ENCODE assay signal across 8 mouse cellular contexts in genomic region chr5:115509321-115509761, GRCm38 (mm10). TPM values are rescaled to one million over a fixed set of nuclear protein-coding genes. Genes with fewer than 3 reads are reported as not detected.
DNase-seq lines count a peak whose midpoint lies in the region; ATAC-seq and TF ChIP-seq lines count a peak whose summit lies in the region.

No protein-coding gene starts in this region.

- H3K9ac ChIP-seq in heart, embryonic 14.5 days (ENCODE audit: low read length), result peak overlapping the region; percentile 98
- H3K9ac ChIP-seq in midbrain, postnatal 0 days (replicated peaks; ENCODE audit: low read length, poor library complexity, severe bottlenecking), result peak overlapping the region; percentile 19; the same call in 1 of the 2 replicates

- peak overlapping the region; percentile 78 for H3K27ac ChIP-seq in brown adipose tissue, adult 24 weeks (replicated peaks; ENCODE audit: low read depth, low read length)
- peak overlapping the region; percentile 59 to 73 for H3K27ac ChIP-seq in heart, embryonic 14.5 days (replicated peaks in 1 of 2; ENCODE audit: control insufficient read depth in 1 of 2, insufficient read depth in 1 of 2, low read depth in 2 of 2, low read length in 2 of 2)
- no peak overlapping the region; the same call in 1 of the 2 replicates for H3K27ac ChIP-seq in midbrain, postnatal 0 days (ENCODE audit: low read depth, low read length)

- no peaks in the 10 kb centered on the region for H3K27me3 ChIP-seq in heart, embryonic 14.5 days (ENCODE audit: control insufficient read depth, insufficient read depth, low read length)
- H3K27me3 ChIP-seq in midbrain, postnatal 0 days (ENCODE audit: insufficient read depth, low read length), result no peaks in the 10 kb centered on the region

- DNase-seq in NIH3T3 (ENCODE audit: low read depth), result peak; percentile 30
- peak; percentile 65 to 82 for DNase-seq in kidney, postnatal 25 days
- DNase-seq in midbrain, postnatal 0 days (ENCODE audit: low spot score), result peak; percentile 52
- DNase-seq in testis, postnatal 10 days (ENCODE audit: low spot score), result no peak
- no peak for DNase-seq in yolk sac, embryonic 10.5 days (ENCODE audit: low spot score)
- DNase-seq in adrenal gland, postnatal 36 days, result no peak

- peak overlapping the region; percentile 79 for H3K4me3 ChIP-seq in brown adipose tissue, adult 24 weeks (ENCODE audit: insufficient read depth, low read depth, low read length)
- H3K4me3 ChIP-seq in heart, embryonic 14.5 days (ENCODE audit: control insufficient read depth in 1 of 2, insufficient read depth in 1 of 2, low read depth in 1 of 2, low read length in 2 of 2), result peak overlapping the region; percentile 96 to 98
- H3K4me3 ChIP-seq in midbrain, postnatal 0 days (ENCODE audit: low read depth, low read length), result no peak overlapping the region; the same call in 1 of the 2 replicates

- 47% methylated on average over 15 of the region's 15 CpGs for WGBS in heart, embryonic 14.5 days
- WGBS in midbrain, postnatal 0 days, result 33% methylated on average over 15 of the region's 15 CpGs

- no peaks in the 10 kb centered on the region; the same call in 1 of the 2 replicates for H3K36me3 ChIP-seq in heart, embryonic 14.5 days (ENCODE audit: control insufficient read depth, insufficient read depth, low read length)
- H3K36me3 ChIP-seq in midbrain, postnatal 0 days (ENCODE audit: insufficient read depth, low read length), result no peaks in the 10 kb centered on the region

- TF ChIP-seq CTCF in midbrain, postnatal 0 days (IDR thresholded peaks at IDR 0.05), result no peak

- H3K4me1 ChIP-seq in brown adipose tissue, adult 24 weeks (ENCODE audit: control insufficient read depth, insufficient read depth, insufficient read length, low read length), result peaks cover 33% of the 10 kb centered on the region
- H3K4me1 ChIP-seq in heart, embryonic 14.5 days (ENCODE audit: control insufficient read depth in 2 of 2, insufficient read depth in 2 of 2, low read length in 2 of 2), result peaks cover 31 to 45% of the 10 kb centered on the region in 2 experiments
- peaks cover 20% of the 10 kb centered on the region for H3K4me1 ChIP-seq in midbrain, postnatal 0 days (ENCODE audit: insufficient read depth, low read length)

- no peaks in the 10 kb centered on the region for H3K9me3 ChIP-seq in heart, embryonic 14.5 days (ENCODE audit: control insufficient read depth, low read length)
- no peaks in the 10 kb centered on the region for H3K9me3 ChIP-seq in midbrain, postnatal 0 days (ENCODE audit: low read length)

- H3K4me2 ChIP-seq in heart, embryonic 14.5 days (ENCODE audit: low read length), result peak overlapping the region; percentile 90
- peak overlapping the region; percentile 96 for H3K4me2 ChIP-seq in midbrain, postnatal 0 days (ENCODE audit: low read depth, low read length, poor library complexity, severe bottlenecking)

- no peak for ATAC-seq in heart, embryonic 14.5 days (ENCODE audit: insufficient number of reproducible peaks, insufficient read depth, low FRiP score, low read depth)
- no peak for ATAC-seq in midbrain, postnatal 0 days (ENCODE audit: low FRiP score)

RNA-seq across cellular contexts. Expression of gene Pxn, which starts 2.9 kb away (rescaled TPM):
- polyA plus RNA-seq in brown adipose tissue, adult 24 weeks (2012; ENCODE audit: insufficient read depth, insufficient read length, missing spikeins), result 10.6 and 12.2 TPM in 2 replicates
- 14.4 and 19.1 TPM in 2 replicates for polyA plus RNA-seq in heart, embryonic 14.5 days (2014; fragmentation: Nextera tagmentation; extraction: Ambion mirVana)
- 34.6 and 39.4 TPM in 2 replicates for total RNA-seq in midbrain, postnatal 0 days (2014; rRNA removed)
- 15.3 and 15.9 TPM in 2 replicates for polyA plus RNA-seq in midbrain, postnatal 0 days (2015; fragmentation: Nextera tagmentation; extraction: Ambion mirVana)
- 10 to 100 TPM; 33.5 to 54.2 TPM for total RNA-seq in adrenal gland, postnatal 36 days (2021)

RNA-seq across cellular contexts. Expression of gene Sirt4, which starts 24.8 kb away (rescaled TPM):
- 11.4 and 18.4 TPM in 2 replicates for polyA plus RNA-seq in brown adipose tissue, adult 24 weeks (2012; ENCODE audit: insufficient read depth, insufficient read length, missing spikeins)
- polyA plus RNA-seq in heart, embryonic 14.5 days (2014; fragmentation: Nextera tagmentation; extraction: Ambion mirVana), result 19.2 and 22.5 TPM in 2 replicates
- total RNA-seq in midbrain, postnatal 0 days (2014; rRNA removed), result 19.5 and 25.6 TPM in 2 replicates
- polyA plus RNA-seq in midbrain, postnatal 0 days (2015; fragmentation: Nextera tagmentation; extraction: Ambion mirVana), result 22.4 and 27.0 TPM in 2 replicates
- total RNA-seq in adrenal gland, postnatal 36 days (2021), result 10 to 100 TPM; 20.8 to 22.6 TPM

RNA-seq across cellular contexts. Expression of gene Pla2g1b, which starts 43.3 kb away (rescaled TPM):
- not detected in 2 replicates for polyA plus RNA-seq in brown adipose tissue, adult 24 weeks (2012; ENCODE audit: insufficient read depth, insufficient read length, missing spikeins)
- polyA plus RNA-seq in heart, embryonic 14.5 days (2014; fragmentation: Nextera tagmentation; extraction: Ambion mirVana), result not detected in 2 replicates
- not detected in 2 replicates for total RNA-seq in midbrain, postnatal 0 days (2014; rRNA removed)
- polyA plus RNA-seq in midbrain, postnatal 0 days (2015; fragmentation: Nextera tagmentation; extraction: Ambion mirVana), result not detected in 2 replicates
- not detected for total RNA-seq in adrenal gland, postnatal 36 days (2021)

RNA-seq across cellular contexts. Expression of gene Rplp0, which starts 49.9 kb away (rescaled TPM):
- polyA plus RNA-seq in brown adipose tissue, adult 24 weeks (2012; ENCODE audit: insufficient read depth, insufficient read length, missing spikeins), result 575 and 685 TPM in 2 replicates
- 1,183 and 1,268 TPM in 2 replicates for polyA plus RNA-seq in heart, embryonic 14.5 days (2014; fragmentation: Nextera tagmentation; extraction: Ambion mirVana)
- 1,612 and 1,828 TPM in 2 replicates for total RNA-seq in midbrain, postnatal 0 days (2014; rRNA removed)
- polyA plus RNA-seq in midbrain, postnatal 0 days (2015; fragmentation: Nextera tagmentation; extraction: Ambion mirVana), result 779 and 814 TPM in 2 replicates
- 100 to 1,000 TPM; 829 to 906 TPM for total RNA-seq in adrenal gland, postnatal 36 days (2021)

RNA-seq across cellular contexts. Expression of gene Gcn1l1, which starts 55.7 kb away (rescaled TPM):
- polyA plus RNA-seq in brown adipose tissue, adult 24 weeks (2012; ENCODE audit: insufficient read depth, insufficient read length, missing spikeins), result 9.9 and 15.0 TPM in 2 replicates
- polyA plus RNA-seq in heart, embryonic 14.5 days (2014; fragmentation: Nextera tagmentation; extraction: Ambion mirVana), result 25.2 and 26.3 TPM in 2 replicates
- total RNA-seq in midbrain, postnatal 0 days (2014; rRNA removed), result 72.9 and 75.1 TPM in 2 replicates
- polyA plus RNA-seq in midbrain, postnatal 0 days (2015; fragmentation: Nextera tagmentation; extraction: Ambion mirVana), result 24.7 and 26.6 TPM in 2 replicates
- total RNA-seq in adrenal gland, postnatal 36 days (2021), result 10 to 100 TPM; 53.9 to 69.5 TPM

Comparison
In these comparisons a context has a peak if more than half of its experiments do, and no peak if none do; other contexts are left out.
1. DNase-seq: peak in NIH3T3 (single experiment), kidney, postnatal 25 days (2 of 2) and midbrain, postnatal 0 days (single experiment); none in testis, postnatal 10 days (single experiment), yolk sac, embryonic 10.5 days (single experiment) and adrenal gland, postnatal 36 days (0 of 2).